Mouse (Mus musculus) spleen, postnatal 14 days (tissue): ENCODE measurements at regions not wholly inside any gene's neighbourhood (a gene's known extent, or its start where the extent isn't known, plus 50 kb on each side); places are given as distances from the start of the nearest gene placed in this dataset.

Source experiments
- DNase-seq, 2 experiments: peaks; one replicate each; pipeline ENCODE4 v3.0.0; 2021 to 2022; ENCODE audit warnings: low spot score in 2 of 2

GRCm38 (mm10) chr8:107717856-107718255, 129.6 kb upstream of the Psmd7 start:
- no peak for DNase-seq

GRCm38 (mm10) chr8:107719656-107720055, 131.4 kb upstream of the Psmd7 start:
- DNase-seq, result no peak

- DNase-seq, result no peak
Observed at GRCm38 (mm10) chr8:107726716-107727115, 138.5 kb upstream of the Psmd7 start.

- DNase-seq, result no peak
Observed at GRCm38 (mm10) chr8:107727276-107727675, 139.0 kb upstream of the Psmd7 start.

- DNase-seq, result no peak
Observed at GRCm38 (mm10) chr8:107739091-107739490, 150.8 kb upstream of the Psmd7 start.

- no peak for DNase-seq
Observed at GRCm38 (mm10) chr8:107757083-107757482, 168.8 kb upstream of the Psmd7 start.

- no peak for DNase-seq
Observed at GRCm38 (mm10) chr8:107758637-107759036, 170.4 kb upstream of the Psmd7 start.

- no peak for DNase-seq
Observed at GRCm38 (mm10) chr8:107776906-107777305, 165.5 kb upstream of the Zfhx3 start.

GRCm38 (mm10) chr8:107785771-107786170, 156.7 kb upstream of the Zfhx3 start:
- DNase-seq, result no peak

- no peak for DNase-seq
Observed at GRCm38 (mm10) chr8:107792286-107792685, 150.2 kb upstream of the Zfhx3 start.

- no peak for DNase-seq
Observed at GRCm38 (mm10) chr8:107814931-107815330, 127.5 kb upstream of the Zfhx3 start.

- no peak for DNase-seq
Observed at GRCm38 (mm10) chr8:107815775-107816174, 126.7 kb upstream of the Zfhx3 start.

GRCm38 (mm10) chr8:107817796-107818195, 124.6 kb upstream of the Zfhx3 start:
- DNase-seq, result no peak

- no peak for DNase-seq
Observed at GRCm38 (mm10) chr8:107820174-107820760, 122.2 kb upstream of the Zfhx3 start.

GRCm38 (mm10) chr8:107821522-107821921, 120.9 kb upstream of the Zfhx3 start:
- no peak for DNase-seq

- no peak for DNase-seq
Observed at GRCm38 (mm10) chr8:107824096-107824495, 118.3 kb upstream of the Zfhx3 start.

GRCm38 (mm10) chr8:107824640-107825039, 117.8 kb upstream of the Zfhx3 start:
- DNase-seq, result no peak

- DNase-seq, result no peak
Observed at GRCm38 (mm10) chr8:107827500-107828125, 114.8 kb upstream of the Zfhx3 start.

- DNase-seq, result no peak
Observed at GRCm38 (mm10) chr8:107828541-107828940, 113.9 kb upstream of the Zfhx3 start.

- no peak for DNase-seq
Observed at GRCm38 (mm10) chr8:107833481-107833880, 109.0 kb upstream of the Zfhx3 start.

GRCm38 (mm10) chr8:107846141-107846540, 96.3 kb upstream of the Zfhx3 start:
- no peak for DNase-seq

GRCm38 (mm10) chr8:107851236-107852043, 91.0 kb upstream of the Zfhx3 start:
- no peak for DNase-seq

GRCm38 (mm10) chr8:107859770-107860169, 82.7 kb upstream of the Zfhx3 start:
- no peak for DNase-seq
